Mouse (Mus musculus) erythroblast, embryonic 14.5 days (primary cell): Measurements from ENCODE around the gene Rnaseh2b.

Experiments used
- GATA1 ChIP-seq: IDR thresholded peaks from 2 replicates; pipeline ENCODE4 v1.6.1; 2012; ENCODE audit warnings: low read length, inconsistent platforms, mixed read lengths
- TAL1 ChIP-seq: IDR thresholded peaks from 3 replicates; pipeline ENCODE4 v1.6.1; 2012; ENCODE audit warnings: low read length, inconsistent platforms, mixed read lengths

- TF ChIP-seq GATA1 = no peak
- no peak for TF ChIP-seq TAL1
Observed at GRCm38 (mm10) chr14:62350890-62351289, 58.5 kb downstream of the Rnaseh2b start.
